Mouse (Mus musculus): ENCODE measurements around the gene S100pbp. TPM values are rescaled to one million over a fixed set of nuclear protein-coding genes. Genes with fewer than 3 reads are reported as not detected.

The S100pbp gene
- polyA plus RNA-seq, 1 experiment from 2014 or later = 24.4 TPM

- ATAC-seq (replicated peaks) = peak; percentile 58
- Histone ChIP-seq H3K4me1 (peaks cover 33% of the 10 kb centered on the region), H3K4me3 (peak overlapping the region; percentile 7; the same call in 1 of the 2 replicates), H3K4me2 (peak overlapping the region; percentile 29), H3K27ac (no peak overlapping the region), H3K9ac (no peak overlapping the region), H3K36me3 (replicated peaks) (no peaks in the 10 kb centered on the region), H3K9me3 (no peaks in the 10 kb centered on the region), H3K27me3 (replicated peaks) (peaks cover 10% of the 10 kb centered on the region)
- 9% methylated on average over 17 of the region's 17 CpGs for WGBS
Measured at GRCm38 (mm10) chr4:129130755-129131303, 58.7 kb downstream of the S100pbp start.

- Histone ChIP-seq H3K9me3 (no peaks in the 10 kb centered on the region), H3K27ac (no peak overlapping the region), H3K27me3 (replicated peaks) (0 out of 2 replicates have a peak, but pooled peaks cover 5% of the 10 kb centered on the region), H3K36me3 (replicated peaks) (no peaks in the 10 kb centered on the region), H3K4me1 (peaks cover 40% of the 10 kb centered on the region), H3K4me2 (peak overlapping the region; percentile 29), H3K4me3 (peak overlapping the region; percentile 7; the same call in 1 of the 2 replicates), H3K9ac (no peak overlapping the region)
- ATAC-seq (replicated peaks) = peak; percentile 57; the same call in 1 of the 2 replicates
- 5% methylated on average over 8 of the region's 8 CpGs for WGBS
Measured at GRCm38 (mm10) chr4:129130149-129130548, 59.4 kb downstream of the S100pbp start.

GRCm38 (mm10) chr4:129129387-129129786 lies 60.1 kb downstream of the S100pbp start:
- no peak for ATAC-seq (replicated peaks)
- no peaks in the 10 kb centered on the region for H3K36me3 ChIP-seq (replicated peaks)
- H3K27me3 ChIP-seq (replicated peaks) = 0 out of 2 replicates have a peak, but pooled peaks cover 3% of the 10 kb centered on the region
- peaks cover 44% of the 10 kb centered on the region for H3K4me1 ChIP-seq
- H3K9ac ChIP-seq = no peak overlapping the region
- 52% methylated on average over 9 of the region's 9 CpGs for WGBS
- H3K27ac ChIP-seq = no peak overlapping the region
- no peaks in the 10 kb centered on the region for H3K9me3 ChIP-seq
- H3K4me3 ChIP-seq = no peak overlapping the region
- no peak overlapping the region for H3K4me2 ChIP-seq

GRCm38 (mm10) chr4:129128582-129129338 lies 60.8 kb downstream of the S100pbp start:
- no peak overlapping the region for H3K4me3 ChIP-seq
- H3K27ac ChIP-seq = no peak overlapping the region
- H3K4me2 ChIP-seq = no peak overlapping the region
- WGBS = 58% methylated on average over 13 of the region's 13 CpGs
- ATAC-seq (replicated peaks) = no peak
- peaks cover 4% of the 10 kb centered on the region; the same call in 1 of the 2 replicates for H3K27me3 ChIP-seq (replicated peaks)
- no peak overlapping the region for H3K9ac ChIP-seq
- H3K36me3 ChIP-seq (replicated peaks) = no peaks in the 10 kb centered on the region
- H3K9me3 ChIP-seq = no peaks in the 10 kb centered on the region
- H3K4me1 ChIP-seq = peaks cover 45% of the 10 kb centered on the region

- peak overlapping the region; percentile 18 for H3K4me3 ChIP-seq
- no peaks in the 10 kb centered on the region for H3K36me3 ChIP-seq (replicated peaks)
- H3K27ac ChIP-seq = no peak overlapping the region
- H3K4me2 ChIP-seq = peak overlapping the region; percentile 43
- WGBS = 12% methylated on average over 19 of the region's 19 CpGs
- no peaks in the 10 kb centered on the region for H3K9me3 ChIP-seq
- peaks cover 61% of the 10 kb centered on the region for H3K4me1 ChIP-seq
- ATAC-seq (replicated peaks) = no peak
- peaks cover 15% of the 10 kb centered on the region for H3K27me3 ChIP-seq (replicated peaks)
- H3K9ac ChIP-seq = no peak overlapping the region
Measured at GRCm38 (mm10) chr4:129125736-129126451, 63.6 kb downstream of the S100pbp start.

GRCm38 (mm10) chr4:129124652-129125146 lies 64.8 kb downstream of the S100pbp start:
- 6% methylated on average over 13 of the region's 13 CpGs for WGBS
- H3K4me1 ChIP-seq = peaks cover 65% of the 10 kb centered on the region

GRCm38 (mm10) chr4:129122719-129123118 lies 66.8 kb downstream of the S100pbp start:
- Histone ChIP-seq H3K9me3 (no peaks in the 10 kb centered on the region), H3K36me3 (replicated peaks) (no peaks in the 10 kb centered on the region), H3K4me2 (no peak overlapping the region), H3K27me3 (replicated peaks) (peaks cover 38% of the 10 kb centered on the region), H3K27ac (no peak overlapping the region), H3K4me1 (peaks cover 51% of the 10 kb centered on the region), H3K4me3 (no peak overlapping the region), H3K9ac (no peak overlapping the region)
- no peak for ATAC-seq (replicated peaks)
- 41% methylated on average over 8 of the region's 8 CpGs for WGBS

More at GRCm38 (mm10) chr4:129124652-129125146, 64.8 kb downstream of the S100pbp start:
- Histone ChIP-seq H3K27me3 (replicated peaks) (peaks cover 21% of the 10 kb centered on the region), H3K4me3 (no peak overlapping the region; the same call in 1 of the 2 replicates), H3K27ac (no peak overlapping the region), H3K9me3 (no peaks in the 10 kb centered on the region), H3K4me2 (peak overlapping the region; percentile 43), H3K9ac (no peak overlapping the region), H3K36me3 (replicated peaks) (no peaks in the 10 kb centered on the region)
- no peak for ATAC-seq (replicated peaks)

GRCm38 (mm10) chr4:129122107-129122506 lies 67.4 kb downstream of the S100pbp start:
- H3K4me2 ChIP-seq = peak overlapping the region; percentile 98; the same call in 1 of the 2 replicates

GRCm38 (mm10) chr4:129121569-129122086 lies 67.9 kb downstream of the S100pbp start, which contains the start of gene Hpca:
Hpca (minus strand) TSS chr4:129122036.
- no peaks in the 10 kb centered on the region for H3K9me3 ChIP-seq
- H3K9ac ChIP-seq = peak within 1 kb of the TSS; percentile 75
- H3K27me3 ChIP-seq (replicated peaks) = peaks cover 41% of the 10 kb centered on the region
- no peaks in the 10 kb centered on the region for H3K36me3 ChIP-seq (replicated peaks)
- H3K4me2 ChIP-seq = peak within 1 kb of the TSS; percentile 98
- peak within 1 kb of the TSS; percentile 30 for H3K27ac ChIP-seq
- H3K4me1 ChIP-seq = peaks cover 51% of the 10 kb centered on the region
- H3K4me3 ChIP-seq = peak within 1 kb of the TSS; percentile 67
- WGBS = 2% methylated on average over 17 of the region's 17 CpGs
- peak; percentile 28 for ATAC-seq (replicated peaks)

More at GRCm38 (mm10) chr4:129122107-129122506, 67.4 kb downstream of the S100pbp start:
- Histone ChIP-seq H3K27me3 (replicated peaks) (peaks cover 41% of the 10 kb centered on the region), H3K27ac (no peak overlapping the region; the same call in 1 of the 2 replicates), H3K4me3 (no peak overlapping the region), H3K36me3 (replicated peaks) (no peaks in the 10 kb centered on the region), H3K4me1 (peaks cover 51% of the 10 kb centered on the region), H3K9me3 (no peaks in the 10 kb centered on the region), H3K9ac (no peak overlapping the region)
- 26% methylated on average over 9 of the region's 9 CpGs for WGBS
- ATAC-seq (replicated peaks) = no peak

GRCm38 (mm10) chr4:129120520-129121445 lies 68.7 kb downstream of the S100pbp start:
- Histone ChIP-seq H3K9me3 (no peaks in the 10 kb centered on the region), H3K36me3 (replicated peaks) (no peaks in the 10 kb centered on the region), H3K9ac (peak overlapping the region; percentile 75), H3K27ac (peak overlapping the region; percentile 30), H3K4me3 (peak overlapping the region; percentile 67), H3K4me2 (peak overlapping the region; percentile 98), H3K27me3 (replicated peaks) (peaks cover 41% of the 10 kb centered on the region), H3K4me1 (peaks cover 50% of the 10 kb centered on the region)
- ATAC-seq (replicated peaks) = peak; percentile 74
- 1% methylated on average over 57 of the region's 59 CpGs for WGBS

GRCm38 (mm10) chr4:129119708-129120107 lies 69.8 kb downstream of the S100pbp start:
- 78% methylated on average over 10 of the region's 10 CpGs for WGBS
- Histone ChIP-seq H3K4me1 (peaks cover 41% of the 10 kb centered on the region), H3K4me2 (peak overlapping the region; percentile 98), H3K36me3 (replicated peaks) (no peaks in the 10 kb centered on the region), H3K4me3 (peak overlapping the region; percentile 67; the same call in 1 of the 2 replicates), H3K27me3 (replicated peaks) (peaks cover 41% of the 10 kb centered on the region), H3K27ac (no peak overlapping the region), H3K9me3 (no peaks in the 10 kb centered on the region), H3K9ac (no peak overlapping the region)
- ATAC-seq (replicated peaks) = no peak

Measured in midbrain, embryonic 15.5 days (tissue).